Mouse (Mus musculus): Measurements from ENCODE around the gene Fbxl14.
A peak's percentile ranks its signal among the peaks of the same experiment; 100 is the strongest.

The Fbxl14 gene

DNA sequence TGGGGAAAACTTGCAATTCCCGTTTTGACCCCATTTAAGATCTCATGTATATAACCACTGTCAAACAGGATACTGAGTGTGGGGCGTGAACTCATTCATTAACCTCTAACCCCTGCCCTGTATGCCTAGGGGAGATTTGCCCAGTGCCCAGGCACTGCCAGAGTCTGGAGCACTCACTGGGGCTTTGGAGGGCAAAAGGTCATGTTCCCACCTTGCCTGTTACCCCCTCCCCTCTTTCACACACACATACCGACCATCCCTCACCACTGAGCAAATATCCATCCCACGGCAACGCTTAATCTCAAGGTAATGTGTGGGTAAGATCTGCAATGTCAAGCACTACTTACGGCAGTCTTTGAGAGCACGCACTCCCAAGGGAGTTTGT is 13.2 kb downstream of the Fbxl14 start:
- no peak for DNase-seq (ENCODE audit: low spot score in 2 of 2)

- DNase-seq (ENCODE audit: low spot score in 2 of 2): no peak
These were observed 19.8 kb downstream of the Fbxl14 start for GRCm38 (mm10) chr6:119499271-119499670.

- DNase-seq (ENCODE audit: low spot score in 2 of 2): no peak
These were observed 20.6 kb downstream of the Fbxl14 start for GRCm38 (mm10) chr6:119500086-119500485.

DNA sequence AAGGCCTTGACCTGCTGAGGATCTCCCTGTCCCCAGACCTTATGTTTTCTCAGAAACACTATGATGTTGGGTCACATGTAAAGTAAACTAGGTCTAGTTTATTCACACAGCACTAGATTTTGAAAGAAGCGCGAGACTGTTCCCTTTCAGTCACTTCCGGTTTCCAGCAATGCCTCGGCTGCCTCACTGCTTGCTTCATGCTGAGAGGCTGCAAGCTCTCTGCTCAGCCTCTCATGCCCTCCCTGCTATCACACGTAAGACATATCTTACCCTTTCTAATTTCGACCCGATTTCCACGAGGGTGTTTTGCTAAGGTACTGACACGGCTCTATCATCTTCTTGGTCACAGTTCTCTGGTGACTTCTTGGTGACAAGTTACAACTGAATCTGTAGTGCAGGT is 22.6 kb downstream of the Fbxl14 start:
- no peak for DNase-seq (ENCODE audit: low spot score in 2 of 2)

DNA sequence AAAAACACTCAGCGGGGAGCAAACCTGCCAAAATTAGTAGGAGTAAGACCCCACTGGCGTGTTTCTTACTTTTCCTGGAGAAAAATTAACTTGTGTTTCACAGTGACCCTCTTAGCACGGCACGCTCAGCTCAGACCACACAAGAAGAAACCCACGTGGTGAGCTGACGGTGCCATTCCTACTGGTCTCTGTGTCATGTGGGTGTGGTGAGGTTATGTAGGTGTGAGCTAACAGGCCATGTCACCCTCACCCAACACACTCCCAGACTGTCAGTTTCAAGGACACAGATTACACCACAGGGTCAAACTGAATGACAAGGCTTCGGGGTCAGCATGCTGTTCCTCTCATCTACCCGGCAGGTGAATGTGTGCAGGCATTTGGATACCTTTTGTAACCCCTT is 25.3 kb downstream of the Fbxl14 start:
- DNase-seq (ENCODE audit: low spot score in 2 of 2): no peak

- no peak for DNase-seq (ENCODE audit: low spot score in 2 of 2)
These were observed 26.2 kb downstream of the Fbxl14 start for GRCm38 (mm10) chr6:119505525-119506225.

- DNase-seq (ENCODE audit: low spot score in 2 of 2): no peak
These were observed 28.8 kb downstream of the Fbxl14 start for GRCm38 (mm10) chr6:119508221-119508620.

DNA sequence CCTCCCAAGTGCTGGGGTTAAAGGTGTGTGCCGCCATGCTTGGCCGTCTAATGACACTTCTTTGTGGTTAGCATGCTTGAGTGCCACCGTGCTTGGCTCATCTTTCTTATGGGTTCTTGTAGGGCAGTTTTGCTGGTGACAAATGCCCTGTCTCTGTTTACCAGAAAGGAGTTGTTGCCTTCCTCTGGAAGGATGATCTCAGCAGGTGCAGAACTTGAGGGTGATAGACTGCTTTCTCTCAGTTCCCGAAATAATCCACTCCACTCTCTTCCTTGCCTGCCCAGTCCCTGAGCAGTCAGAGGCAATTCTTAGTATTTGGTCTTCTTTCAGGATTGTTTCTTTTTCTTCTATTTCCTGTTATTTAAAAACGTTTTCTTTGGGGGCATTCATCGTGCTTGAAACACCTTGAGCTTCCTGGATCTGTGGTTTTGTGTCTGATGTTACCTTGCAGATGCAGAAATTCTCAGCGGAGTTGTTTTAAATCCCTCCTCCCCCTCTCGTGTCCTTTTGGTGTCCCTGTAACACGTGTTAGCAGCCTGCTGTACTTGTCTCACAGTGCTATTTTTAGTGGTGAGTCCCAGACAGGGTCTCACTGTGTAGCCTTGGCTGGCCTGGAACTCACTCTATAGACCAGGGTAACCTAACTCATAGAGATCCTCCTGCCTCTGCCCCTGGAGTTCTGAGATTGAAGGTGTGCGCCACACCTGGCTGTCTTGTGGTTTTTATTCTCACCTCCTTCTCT is 29.3 kb downstream of the Fbxl14 start:
- DNase-seq (ENCODE audit: low spot score in 2 of 2): no peak

- DNase-seq (ENCODE audit: low spot score in 2 of 2): no peak
These were observed 30.1 kb downstream of the Fbxl14 start for GRCm38 (mm10) chr6:119509437-119510037.

DNA sequence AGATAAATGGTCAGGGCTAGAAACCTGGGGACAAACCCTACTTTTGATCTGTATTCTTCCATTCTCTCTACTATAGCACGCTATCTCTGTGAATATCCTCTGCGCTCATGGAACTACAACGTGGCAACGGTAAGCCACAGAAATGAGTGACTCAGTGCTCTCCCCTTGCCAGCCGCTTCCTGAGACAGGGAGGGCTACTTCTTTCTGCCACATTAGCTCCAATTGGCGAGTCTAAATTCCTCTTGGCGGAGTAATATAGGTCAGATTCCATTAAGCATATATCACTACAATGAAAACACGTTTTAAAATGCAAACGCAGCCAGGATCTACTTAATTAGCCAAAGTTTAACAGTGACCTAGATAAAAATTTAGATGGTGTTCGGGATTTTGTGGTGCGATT is 33.2 kb downstream of the Fbxl14 start:
- no peak for DNase-seq (ENCODE audit: low spot score in 2 of 2)

DNA sequence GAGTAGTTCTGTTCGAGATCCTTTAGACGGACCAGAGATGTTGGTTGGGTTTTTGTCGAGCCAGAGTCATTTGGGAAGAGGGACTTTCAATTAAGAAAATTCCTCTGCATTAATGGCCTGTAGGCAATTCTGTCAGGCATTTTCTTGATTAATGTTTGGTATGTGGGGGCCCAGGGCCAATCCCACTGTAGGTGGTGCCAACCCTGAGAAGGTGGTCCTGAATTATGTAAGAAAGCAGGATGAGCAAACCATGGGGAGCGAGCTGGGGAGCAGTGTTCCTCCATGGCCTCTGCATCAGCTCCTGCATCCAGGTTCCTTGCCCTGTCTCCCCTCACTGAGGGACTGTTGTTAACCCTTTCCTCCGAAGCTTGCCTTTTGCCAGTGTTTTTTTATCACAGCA is 34.0 kb downstream of the Fbxl14 start:
- DNase-seq (ENCODE audit: low spot score in 2 of 2): no peak

- DNase-seq (ENCODE audit: low spot score in 2 of 2): no peak
These were observed 34.6 kb downstream of the Fbxl14 start for GRCm38 (mm10) chr6:119514085-119514484.

DNA sequence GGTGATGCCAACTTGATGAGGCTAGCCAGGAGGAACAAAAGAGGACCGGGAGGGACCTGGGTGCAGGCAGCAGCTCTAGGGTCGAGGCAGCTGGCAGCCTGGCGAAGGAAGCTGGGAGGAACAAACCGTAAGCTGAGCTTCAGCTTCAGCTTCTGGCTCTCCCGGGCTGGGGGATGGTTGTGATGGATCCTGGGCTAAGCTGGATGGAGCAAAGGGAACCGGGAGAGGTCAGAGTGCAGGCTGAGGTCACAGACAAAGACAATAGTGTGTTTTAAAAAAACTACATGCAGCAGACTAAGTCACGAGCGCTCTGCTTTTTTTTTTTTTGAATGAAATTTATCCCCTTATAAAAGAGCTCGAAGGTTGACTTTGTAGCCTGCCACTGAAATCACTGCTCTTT is 41.3 kb downstream of the Fbxl14 start:
- no peak for DNase-seq (ENCODE audit: low spot score in 2 of 2)

DNA sequence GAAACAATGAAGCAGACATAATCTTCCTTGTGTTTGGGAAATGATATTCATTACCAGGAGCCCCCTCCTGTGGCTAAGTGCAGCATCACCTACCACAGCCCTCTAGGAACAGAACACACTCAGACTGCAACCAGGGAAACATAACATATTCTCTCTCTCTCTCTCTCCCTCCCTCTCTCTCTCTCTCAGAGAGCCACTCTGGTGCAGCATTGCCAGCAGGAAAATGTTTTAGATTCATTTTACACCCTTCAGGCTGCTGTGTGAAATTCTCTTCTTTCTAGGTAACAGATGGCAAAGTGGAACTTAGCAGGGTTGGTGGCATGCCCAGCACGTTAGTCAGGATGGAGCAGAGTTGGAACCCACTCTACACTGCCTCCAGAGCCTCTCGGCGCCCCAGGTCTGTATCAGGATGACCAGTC is 42.0 kb downstream of the Fbxl14 start:
- DNase-seq (ENCODE audit: low spot score in 2 of 2): peak in 1 of 2 experiments; percentile 17

DNA sequence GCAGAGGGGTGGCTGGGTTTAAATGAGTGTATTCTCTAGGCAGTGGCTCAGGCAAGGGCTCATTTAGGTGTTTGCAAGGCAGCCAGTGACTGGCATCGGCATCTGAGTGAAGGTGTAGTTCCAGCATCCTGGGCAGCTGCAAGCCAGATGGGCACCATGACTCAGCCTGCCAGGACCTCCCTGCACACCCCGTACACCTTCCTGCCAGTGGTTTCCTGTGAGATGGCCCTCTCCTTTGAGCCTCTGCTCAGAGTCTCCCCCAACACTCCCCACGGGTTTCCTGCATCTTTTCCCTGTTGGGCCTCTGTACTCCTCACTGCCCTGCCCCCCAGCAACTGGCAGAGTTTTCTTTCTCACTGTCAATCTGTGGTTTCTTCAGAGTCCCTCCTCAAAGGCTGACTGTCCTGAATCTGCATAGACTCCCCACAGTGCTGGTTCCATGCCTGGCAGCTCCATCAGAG is 42.5 kb downstream of the Fbxl14 start:
- DNase-seq (ENCODE audit: low spot score in 2 of 2): no peak

DNA sequence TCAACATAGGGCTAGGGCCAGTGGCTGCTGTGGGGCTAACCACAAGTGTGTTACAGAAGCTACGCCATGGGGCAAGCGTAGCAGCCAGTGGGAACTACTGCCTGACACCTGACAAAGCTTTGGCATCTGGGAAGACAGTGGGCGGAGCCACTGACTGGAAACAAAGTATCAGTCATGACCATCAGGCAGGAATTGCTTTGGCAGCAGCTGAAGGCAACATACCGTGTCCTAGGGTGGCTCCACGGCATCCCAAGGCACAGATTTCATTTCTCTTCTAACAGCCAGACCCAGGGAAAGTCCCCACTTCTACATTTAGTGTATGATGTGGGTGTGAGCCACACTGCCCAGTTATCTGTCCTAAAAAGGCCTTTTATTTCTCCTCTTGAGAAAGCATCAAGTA is 47.0 kb downstream of the Fbxl14 start:
- DNase-seq (ENCODE audit: low spot score in 2 of 2): no peak

DNA sequence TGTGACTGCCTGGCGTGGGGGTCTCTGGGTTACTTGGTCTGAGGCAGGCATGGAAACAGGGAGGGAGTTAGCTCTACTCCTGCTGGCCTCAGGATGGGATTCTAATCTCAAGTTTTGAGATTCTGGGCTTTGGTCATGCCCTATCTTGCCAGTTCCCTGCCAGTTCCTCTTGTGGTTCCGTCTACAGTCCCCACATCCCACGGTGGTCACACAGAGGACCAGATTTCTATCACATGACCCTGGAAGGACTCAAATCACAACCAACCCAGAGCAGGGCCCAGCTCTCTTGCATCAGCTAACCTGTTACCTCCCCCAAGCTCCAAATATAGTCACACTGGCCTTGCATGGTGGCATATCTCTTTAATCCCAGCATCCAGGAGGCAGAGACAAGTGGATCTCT is 50.2 kb downstream of the Fbxl14 start:
- no peak for DNase-seq (ENCODE audit: low spot score in 2 of 2)
